Mouse (Mus musculus): Measurements from ENCODE around the gene Gm45194.

Gm45194 gene

DNA sequence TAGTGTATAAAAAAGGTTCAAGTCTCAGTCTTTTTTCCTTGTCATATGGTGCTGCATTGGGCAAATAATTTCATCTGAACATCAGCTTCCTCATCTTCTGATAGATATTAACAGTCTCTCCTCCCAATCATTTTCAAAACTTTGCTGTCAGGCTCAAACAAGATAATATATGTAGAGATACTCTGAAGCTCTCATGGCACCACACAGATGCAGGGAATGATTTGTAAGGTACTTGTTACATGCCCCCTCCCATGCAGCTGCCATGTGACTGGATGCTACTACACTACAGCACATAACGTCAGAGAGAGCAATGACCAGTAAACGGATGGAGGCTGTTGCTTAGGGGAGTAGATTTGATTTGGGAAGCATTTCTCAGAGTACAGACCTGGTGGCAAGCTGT lies at the start of gene Gm45194:
Gene Gm45194 (plus strand): TSS at position 301 of the 400 bp plus-strand sequence.
- DNase-seq (ENCODE audit: low spot score in 2 of 2), result no peak

DNA sequence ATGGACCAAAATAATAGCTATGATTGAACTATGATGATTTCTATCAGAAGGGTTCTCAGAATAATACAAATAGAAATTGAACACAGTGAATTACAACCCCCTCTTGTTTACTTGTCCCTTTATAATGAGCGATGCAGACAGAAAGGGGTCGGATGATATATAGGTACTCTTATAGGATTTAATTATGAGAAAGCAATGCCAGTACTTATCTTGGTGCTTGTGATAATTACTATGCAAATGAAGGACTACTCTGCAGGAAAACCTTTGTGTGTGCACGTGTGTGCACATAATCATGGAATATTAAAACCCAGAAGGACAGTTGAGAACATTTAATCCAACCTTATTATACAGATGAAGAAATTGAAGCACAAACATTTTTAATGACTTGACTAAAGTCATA lies 35.3 kb upstream of the Gm45194 start:
- no peak for DNase-seq (ENCODE audit: low spot score in 2 of 2)

DNA sequence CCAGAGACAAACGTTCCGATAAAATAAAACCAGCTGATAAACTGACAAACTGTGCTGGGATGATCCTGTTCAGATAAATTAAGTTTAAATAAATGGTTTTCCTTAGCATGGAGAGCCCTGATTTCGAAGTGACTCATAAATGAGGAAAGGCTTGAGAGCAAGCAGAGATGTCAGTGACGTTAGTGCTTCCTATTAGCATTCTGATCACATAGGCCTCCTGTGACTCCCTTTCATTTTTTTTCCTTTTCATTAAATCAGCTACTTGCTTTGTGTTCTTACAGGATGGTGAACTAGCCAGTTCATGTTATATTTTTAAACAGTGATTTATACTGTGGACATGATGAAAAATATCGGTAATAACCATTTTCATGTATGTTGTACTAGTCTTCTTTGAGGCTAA lies 9.9 kb upstream of the Gm45194 start:
- DNase-seq (ENCODE audit: low spot score in 2 of 2), result no peak

- DNase-seq (ENCODE audit: low spot score in 2 of 2), result no peak
Observed at GRCm38 (mm10) chrX:111894321-111895050, 3.3 kb downstream of the Gm45194 start.

DNA sequence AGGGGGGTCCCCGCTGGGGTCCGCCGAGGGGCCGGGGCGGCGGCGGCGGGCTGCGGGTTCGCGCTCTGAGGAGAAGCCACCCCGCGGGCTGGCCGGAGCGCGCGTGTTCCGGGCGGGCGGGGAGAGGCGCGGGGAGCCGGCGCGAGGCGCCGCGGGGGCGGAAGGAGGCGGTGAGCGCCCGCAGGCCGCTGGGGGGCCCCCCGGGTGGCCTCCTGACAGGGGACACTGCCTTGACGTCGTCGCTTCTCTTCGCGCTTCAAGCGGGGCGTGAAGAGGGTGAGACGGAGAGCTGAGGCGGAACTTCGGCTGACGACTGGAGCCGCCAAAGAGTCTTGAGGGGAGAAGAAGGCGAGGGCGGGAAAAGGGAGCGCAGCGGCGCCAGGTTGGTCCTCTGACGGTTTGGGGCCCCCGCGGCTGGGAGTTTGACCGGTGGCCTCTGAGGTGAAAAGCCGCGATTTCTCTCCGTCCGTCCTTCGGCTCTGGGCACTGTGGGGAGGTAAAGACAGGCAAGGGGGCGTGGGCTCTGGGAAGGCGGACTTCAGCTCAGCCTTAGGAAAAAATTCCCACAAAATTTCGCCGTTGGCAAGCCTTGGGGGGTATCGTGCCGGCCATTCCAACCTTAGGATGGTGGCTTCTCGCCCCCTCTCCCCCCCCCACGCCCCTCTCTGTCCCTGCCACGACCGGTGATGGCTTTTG lies 4.0 kb downstream of the Gm45194 start:
- DNase-seq (ENCODE audit: low spot score in 2 of 2), result no peak

GRCm38 (mm10) chrX:111917422-111917821 lies 26.2 kb downstream of the Gm45194 start:
- no peak for DNase-seq (ENCODE audit: low spot score in 2 of 2)

DNA sequence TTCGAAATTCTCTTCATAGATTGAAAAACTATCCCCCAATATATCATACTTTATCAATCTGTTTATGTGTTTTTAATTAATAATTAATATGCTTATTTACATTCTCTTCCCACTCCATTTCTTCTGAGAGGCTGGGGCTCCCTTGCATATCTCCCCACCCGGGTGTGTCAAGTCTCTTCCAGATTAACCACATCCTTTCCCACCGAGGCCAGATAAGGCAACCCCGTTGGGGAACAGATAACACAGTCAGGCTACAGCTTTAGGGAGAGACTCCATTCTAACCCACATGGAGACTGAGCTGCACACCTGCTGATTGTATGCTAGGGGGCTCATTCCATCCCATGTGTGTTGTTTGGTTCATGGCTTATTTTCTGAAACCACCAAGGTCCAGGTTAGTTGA lies 69.7 kb downstream of the Gm45194 start:
- no peak for DNase-seq (ENCODE audit: low spot score in 2 of 2)

GRCm38 (mm10) chrX:111999661-112000060 lies 108.5 kb downstream of the Gm45194 start:
- DNase-seq (ENCODE audit: low spot score in 2 of 2), result no peak

DNA sequence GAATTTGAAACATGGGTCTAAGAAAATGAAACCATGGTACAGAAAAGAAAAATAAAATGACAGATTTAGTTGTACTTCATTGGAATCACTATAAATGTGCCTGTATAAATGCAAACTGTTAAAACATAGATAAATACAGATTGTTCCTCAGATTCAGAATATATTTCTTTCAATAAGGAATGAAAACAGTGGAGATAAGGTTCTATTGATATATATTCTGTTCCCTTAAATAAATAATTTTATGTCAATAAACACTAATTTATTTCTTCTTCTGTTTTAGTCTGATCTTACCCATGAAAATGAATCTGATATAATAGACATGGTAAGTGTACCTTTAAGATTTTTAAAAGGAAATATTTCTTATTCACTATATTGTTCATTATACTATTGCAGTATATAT lies 119.5 kb downstream of the Gm45194 start, which contains the start of gene Tex16:
Gene Tex16 (plus strand): TSS at position 301 of the 400 bp plus-strand sequence.
- no peak for DNase-seq (ENCODE audit: low spot score in 2 of 2)

DNA sequence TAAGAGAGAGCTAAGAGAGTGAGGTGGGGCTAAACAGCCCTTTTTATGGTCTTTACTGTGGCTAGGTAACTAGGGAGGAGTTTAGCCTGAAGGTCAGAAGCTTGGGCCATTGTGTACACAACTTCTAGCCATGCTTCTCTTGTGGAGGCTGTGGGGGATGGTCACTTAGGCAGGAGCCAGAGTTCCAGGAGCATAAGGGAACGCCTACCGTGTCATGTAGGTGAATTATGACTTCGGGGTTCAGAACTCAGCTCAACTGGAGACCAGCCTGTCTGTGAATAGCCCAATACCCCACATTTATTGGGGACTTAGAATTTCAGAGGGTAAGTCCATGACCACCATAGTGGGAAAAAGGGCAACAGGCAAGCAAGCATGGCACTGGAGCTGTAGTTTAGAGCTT lies 347.6 kb downstream of the Gm45194 start, which contains the start of gene 4933403O08Rik:
Gene 4933403O08Rik (plus strand): TSS at position 301 of the 400 bp plus-strand sequence.
- no peak for DNase-seq (ENCODE audit: low spot score in 2 of 2)

DNA sequence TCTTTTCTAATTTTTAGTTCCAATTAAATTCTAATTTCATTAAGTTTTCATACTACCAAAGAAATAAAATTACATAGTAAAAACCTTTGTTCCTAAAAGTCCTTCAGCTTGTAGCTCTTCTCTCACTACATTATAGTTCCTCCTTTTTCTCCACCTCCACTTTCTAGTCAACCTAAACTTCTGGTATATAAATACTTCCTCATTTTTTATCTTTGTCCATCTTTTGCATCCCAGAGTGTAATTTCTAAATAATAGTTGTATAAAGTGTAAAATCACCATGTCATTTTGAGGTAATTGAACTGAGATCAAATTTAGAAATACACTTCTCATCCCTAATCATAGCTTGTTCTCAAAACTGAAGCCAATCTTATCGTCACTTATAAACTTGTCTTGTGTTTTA lies 351.7 kb downstream of the Gm45194 start:
- no peak for DNase-seq (ENCODE audit: low spot score in 2 of 2)

GRCm38 (mm10) chrX:112255513-112255912 lies 364.3 kb downstream of the Gm45194 start:
- DNase-seq (ENCODE audit: low spot score in 2 of 2), result no peak

DNA sequence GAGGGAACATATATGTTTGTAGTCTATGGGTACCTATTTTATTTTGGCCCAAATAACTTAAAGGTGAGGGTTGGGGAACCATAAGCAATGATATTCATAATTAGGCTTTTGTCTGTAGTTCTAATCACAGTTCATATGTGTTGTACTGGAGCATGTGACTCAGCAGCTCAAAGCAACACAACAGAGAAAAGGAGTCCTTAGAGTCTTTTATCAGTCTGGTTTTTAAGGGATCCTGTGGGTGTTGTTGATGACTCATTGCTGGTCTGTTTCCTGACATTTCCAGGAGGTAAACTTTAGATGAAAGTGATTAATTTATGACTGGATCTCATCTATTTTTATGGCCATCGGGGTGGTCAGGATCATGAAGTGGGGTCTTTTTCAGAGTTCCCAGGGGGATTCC lies 382.4 kb downstream of the Gm45194 start:
- DNase-seq (ENCODE audit: low spot score in 2 of 2), result no peak

Data from urinary bladder, postnatal 4 days (tissue).